Mouse (Mus musculus): ENCODE measurements at regions not wholly inside any gene's neighbourhood (a gene's known extent, or its start where the extent isn't known, plus 50 kb on each side); places are given as distances from the start of the nearest gene placed in this dataset.
"Not testable (repeated sequence)": the region's sequence is repeated elsewhere in the genome, so short reads cannot be mapped to it uniquely, and the experiment has no call there.

DNA sequence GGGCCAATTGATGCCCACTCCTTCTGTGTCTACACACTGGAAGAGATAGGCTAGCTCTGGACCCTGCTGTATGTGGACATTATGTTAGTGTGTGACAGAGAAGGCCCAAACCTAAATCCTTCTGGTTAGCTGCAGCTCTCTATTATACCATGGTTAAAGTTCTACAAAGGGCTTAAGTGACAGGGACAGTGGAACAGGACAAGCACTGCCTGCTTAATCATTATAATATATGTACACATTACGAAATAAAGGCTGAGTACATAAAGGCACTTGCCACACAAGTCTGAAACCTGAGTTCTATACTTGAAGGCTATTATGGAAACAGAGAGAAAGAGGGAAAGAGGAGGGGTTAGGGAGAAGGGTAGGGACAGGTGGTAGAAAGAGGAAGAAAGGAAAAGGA, 55.2 kb downstream of the Rdh14 start:
- no peak for DNase-seq (ENCODE audit: extremely low read depth, low read depth, low spot score)

DNA sequence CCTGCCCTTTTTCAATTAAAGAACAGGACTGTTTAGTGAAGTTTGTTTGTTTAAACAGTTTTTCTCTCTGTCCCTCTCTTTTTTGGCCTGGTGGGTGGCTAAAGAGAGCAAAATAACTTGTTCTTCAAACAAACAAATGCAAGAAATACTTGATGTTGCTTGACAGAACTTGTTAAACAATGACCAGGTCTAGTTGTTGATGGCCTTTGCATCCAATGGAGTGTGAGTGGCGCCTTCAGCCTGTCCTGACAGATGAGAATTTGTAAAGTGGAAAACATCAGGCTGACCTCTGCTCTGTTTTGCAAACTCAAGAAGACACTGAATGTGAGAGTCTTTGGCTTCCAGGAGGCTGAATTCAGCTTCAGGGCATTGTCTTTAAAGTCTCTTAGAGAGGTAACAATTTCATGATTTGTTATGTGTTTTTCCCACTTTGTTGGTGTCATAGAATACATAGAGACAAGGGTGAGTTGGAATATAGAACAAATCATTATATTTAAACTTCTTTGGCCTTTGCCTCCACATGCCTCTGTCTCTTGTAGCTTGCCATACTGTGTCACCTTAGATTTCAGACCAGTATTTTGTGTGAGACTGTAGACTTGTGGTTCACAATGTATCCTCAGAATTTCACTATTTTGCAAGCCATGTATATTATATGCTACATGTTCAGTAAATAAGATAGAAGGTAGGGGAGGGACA, 67.5 kb downstream of the Rdh14 start:
- no peak for DNase-seq (ENCODE audit: extremely low read depth, low read depth, low spot score)

DNA sequence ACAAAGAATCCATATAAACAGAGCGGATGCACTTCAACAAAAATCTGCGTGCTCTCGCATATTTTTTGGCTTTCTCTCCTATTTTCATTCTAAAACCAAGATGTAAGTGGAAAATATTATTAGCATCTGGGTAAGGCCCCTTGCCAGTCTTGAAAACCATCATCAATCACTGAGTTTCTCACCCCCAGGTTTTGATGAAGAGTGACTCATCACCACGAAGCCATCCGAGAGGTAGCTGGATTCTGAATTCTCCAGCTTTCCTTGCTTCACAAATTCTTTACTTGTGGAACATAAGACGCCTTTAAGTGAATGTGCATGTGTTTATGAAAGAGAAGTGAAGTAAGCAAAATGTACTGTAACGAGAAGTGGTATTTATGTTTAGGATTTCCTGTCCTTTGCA, 71.2 kb downstream of the Rdh14 start:
- no peak for DNase-seq (ENCODE audit: extremely low read depth, low read depth, low spot score)

DNA sequence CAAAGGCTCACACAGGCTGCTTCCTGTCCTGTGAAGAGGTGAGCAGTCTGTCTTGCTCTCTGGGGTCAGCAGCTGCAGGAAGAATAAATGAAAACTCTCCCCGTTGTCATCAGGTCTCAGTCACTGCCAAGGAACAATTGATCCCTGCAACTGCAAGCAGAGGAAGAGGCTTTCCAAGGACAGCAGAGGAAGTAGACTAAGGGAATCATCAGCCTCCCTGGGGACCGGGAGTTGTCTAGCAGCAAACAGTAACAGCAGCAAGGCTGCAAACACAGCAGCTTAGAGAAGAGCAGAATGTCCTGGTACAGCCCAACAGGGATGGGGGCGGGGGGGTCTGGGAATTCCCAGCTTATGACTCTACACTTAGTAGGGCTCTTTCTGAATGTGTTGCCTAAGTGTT, 72.4 kb downstream of the Rdh14 start:
- DNase-seq (ENCODE audit: extremely low read depth, low read depth, low spot score), result no peak

DNA sequence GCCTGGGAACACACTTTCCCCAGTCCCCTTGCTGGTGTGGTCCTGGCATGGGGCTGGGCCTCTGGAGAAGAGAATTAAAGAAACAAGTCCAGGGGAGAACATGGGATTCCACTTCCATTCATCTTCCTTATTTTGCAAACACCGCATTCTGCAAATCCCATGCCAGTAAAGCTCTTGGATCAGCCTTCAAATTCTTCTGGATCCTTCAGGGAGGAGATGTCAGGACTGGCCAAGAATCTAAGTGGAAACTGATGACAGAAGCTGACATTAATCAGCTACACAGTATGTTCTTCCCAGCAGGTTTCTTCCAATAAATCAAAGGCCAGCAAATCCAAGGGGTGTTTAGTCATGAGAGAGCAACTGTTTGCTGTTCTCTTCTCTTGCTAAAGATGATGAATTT, 83.4 kb downstream of the Rdh14 start:
- no peak for DNase-seq (ENCODE audit: extremely low read depth, low read depth, low spot score)

DNA sequence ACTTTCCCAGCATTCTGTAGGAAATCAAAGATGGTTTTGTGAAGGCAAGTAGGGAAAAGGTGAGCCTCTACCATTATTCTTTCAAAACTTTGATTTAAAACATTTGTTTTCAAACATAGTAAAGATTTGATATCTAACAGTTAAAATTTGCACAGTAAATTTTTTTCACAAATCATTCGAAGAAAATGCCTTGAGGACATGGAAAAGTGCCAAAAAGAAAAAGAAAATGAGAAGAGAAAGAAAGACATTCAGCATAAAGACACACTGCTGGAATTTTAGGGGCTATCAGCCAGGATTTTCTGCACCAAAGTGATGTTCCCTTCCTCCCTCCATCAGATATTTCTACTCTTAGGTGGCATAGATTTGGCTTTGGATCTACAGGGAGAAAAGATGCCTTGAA, 90.2 kb downstream of the Rdh14 start:
- DNase-seq (ENCODE audit: extremely low read depth, low read depth, low spot score), result no peak

DNA sequence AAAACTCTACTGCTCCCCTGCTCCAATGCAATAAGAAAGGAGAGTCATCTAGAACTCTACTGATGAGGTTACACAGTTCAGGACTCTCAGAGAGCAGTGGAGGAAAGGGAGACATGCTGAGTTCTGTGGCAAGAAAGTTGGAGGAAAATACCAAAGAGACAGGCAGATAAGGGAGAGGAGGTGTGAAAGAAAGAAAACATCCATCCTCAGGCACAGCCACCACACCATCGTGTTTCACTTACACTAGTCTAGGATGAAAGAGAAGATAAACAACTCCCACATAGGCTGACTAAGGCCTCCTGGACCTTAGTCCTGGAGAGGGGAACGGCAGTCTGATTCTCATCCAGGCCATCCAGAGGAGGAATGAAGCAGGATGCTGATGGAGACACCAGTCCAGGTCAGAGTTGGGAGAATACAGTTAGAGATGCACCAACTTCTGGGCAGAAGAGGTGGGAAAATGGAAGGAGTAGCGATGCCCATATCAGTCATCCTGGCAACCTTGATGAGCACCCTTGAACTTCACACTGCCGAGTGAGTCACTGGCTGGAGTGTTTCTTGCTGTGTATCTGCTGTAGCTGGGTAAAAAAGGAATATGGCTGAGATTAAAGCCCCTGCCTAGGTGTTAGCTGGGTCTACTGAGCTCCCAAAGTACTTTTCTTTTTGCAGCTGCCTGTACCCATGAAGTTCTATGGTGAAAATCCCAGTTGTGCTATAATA, 91.9 kb downstream of the Rdh14 start:
- DNase-seq (ENCODE audit: extremely low read depth, low read depth, low spot score), result no peak

DNA sequence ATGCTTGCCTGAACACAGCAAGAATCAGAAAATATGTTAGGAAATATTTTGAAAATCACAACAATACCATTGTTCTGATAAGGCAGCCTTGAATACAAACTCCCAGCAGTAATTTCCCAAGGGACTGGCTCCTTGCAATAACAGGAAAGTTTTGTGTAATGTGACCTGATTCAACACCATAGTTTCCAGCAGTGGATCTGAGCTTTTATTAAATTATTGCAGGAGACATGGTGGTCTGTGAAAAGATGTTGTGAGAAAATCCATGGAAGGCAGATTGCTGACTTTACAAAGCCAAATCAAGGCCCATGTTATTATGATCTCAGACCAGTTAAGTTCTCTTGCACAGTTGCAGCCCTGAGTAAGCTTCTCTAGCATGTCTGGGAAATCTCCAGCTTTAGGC, 116.1 kb downstream of the Rdh14 start:
- DNase-seq (ENCODE audit: extremely low read depth, low read depth, low spot score), result no peak

DNA sequence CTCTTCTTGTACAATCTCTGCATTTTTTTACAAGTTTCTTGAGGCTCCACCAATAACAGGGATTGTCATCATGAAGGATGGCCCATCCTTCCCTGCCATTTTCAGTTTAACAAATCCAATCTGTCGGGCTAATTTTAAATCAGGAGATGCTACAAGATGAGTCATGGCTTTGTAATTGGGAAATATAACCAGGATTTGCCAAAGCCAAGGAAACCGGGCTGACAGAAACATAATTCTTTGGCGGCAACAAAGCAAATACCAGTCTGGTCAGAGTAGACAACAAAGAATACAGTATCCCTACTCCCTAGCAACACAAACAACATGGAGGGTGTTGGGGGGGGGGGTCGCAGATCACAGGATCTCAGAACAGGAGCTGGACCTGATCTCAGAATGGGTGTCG, 123.0 kb downstream of the Rdh14 start:
- DNase-seq (ENCODE audit: extremely low read depth, low read depth, low spot score), result no peak

DNA sequence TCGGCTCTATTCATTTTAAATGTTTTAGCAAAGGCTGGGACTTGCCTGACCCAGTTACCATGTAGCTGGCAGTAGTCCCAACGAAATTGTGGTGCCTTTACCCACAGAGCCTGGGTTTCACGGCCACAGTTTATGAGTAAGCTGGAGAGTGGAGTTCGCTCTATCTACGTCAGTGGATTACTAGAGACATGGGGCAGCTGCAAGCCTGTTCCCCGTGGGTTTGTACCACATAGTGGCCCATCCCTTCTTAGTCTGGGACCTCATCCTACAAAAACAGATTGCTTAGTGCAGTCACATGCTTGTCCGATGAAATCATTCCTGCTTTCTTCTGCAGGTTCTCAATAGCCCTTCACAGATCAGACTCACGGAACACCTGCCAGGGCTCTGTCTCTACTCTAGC, 123.7 kb downstream of the Rdh14 start:
- DNase-seq (ENCODE audit: extremely low read depth, low read depth, low spot score), result peak; percentile 2

DNA sequence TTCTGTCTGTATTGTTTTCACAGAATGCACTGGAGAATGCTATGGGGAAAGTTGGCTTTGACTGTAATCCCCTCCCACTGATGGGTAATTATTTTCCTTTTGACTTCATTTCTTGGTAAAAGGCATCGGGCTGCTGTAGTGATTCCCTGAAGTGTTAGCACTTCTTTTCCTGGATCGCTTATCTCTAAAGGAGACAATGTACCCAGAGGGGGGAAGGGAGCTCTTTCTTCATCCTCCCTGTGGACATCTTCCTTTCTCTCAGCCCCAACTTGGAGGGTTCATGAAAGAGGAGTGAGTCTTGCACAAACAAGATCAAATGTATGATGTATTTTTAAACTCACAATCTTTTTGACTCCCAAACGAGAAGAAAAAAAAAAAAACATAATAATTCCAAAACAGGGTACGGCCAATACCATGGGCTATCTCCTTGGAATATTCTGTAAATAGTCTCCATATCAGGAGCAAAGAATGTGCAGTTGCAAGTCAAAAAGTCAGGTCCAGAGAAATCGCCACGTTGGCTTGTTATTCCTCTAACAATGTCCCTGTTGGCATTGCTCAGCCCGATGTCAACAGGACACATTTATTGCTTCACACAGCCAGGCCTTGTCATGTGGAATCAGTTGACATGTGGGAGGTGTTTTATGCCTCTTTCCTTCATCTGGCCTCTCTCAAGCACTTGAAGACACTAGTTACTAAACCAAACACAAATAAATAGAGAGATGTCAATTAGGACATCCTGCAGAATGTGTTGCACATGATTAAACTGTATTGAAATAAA, 134.1 kb downstream of the Rdh14 start:
- no peak for DNase-seq (ENCODE audit: extremely low read depth, low read depth, low spot score)

DNA sequence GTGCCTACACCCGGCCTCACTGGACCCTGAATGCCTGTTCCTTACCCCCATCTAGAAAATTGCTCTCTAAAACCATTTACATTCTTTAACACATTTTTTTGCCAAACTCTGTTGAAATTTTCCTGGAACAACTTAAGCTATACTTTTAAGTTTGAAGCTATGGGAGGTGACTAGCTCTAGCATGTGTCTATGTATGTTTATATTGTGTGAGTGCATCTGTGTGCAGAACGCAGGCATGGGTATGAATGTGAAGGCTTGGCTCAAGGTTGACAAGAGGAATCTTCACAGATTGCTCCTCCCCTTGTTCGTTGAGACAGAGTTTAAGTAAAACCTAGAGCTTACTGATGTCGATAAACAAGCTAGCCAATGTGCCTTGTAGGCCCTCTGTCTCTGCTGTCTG, 135.4 kb downstream of the Rdh14 start:
- no peak for DNase-seq (ENCODE audit: extremely low read depth, low read depth, low spot score)

DNA sequence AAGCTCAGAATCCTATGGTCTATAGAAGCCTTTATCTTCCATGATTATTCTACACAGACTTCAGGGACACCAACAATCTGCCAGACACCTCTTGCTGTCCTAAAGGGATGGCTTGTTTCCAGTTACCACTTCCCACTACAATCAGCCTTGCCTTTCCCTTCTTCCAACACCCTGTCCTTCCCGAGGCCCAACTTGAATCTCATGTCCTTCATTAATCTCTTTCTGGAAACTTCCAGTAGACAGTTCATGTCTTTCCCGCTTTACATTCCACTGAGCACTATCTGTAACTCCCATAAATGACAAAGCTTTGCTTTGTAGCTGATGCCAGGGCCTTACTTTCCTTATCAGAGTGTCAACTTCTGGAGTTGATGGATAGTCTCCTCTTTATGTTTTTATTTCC, 138.5 kb downstream of the Rdh14 start:
- DNase-seq (ENCODE audit: extremely low read depth, low read depth, low spot score), result no peak

DNA sequence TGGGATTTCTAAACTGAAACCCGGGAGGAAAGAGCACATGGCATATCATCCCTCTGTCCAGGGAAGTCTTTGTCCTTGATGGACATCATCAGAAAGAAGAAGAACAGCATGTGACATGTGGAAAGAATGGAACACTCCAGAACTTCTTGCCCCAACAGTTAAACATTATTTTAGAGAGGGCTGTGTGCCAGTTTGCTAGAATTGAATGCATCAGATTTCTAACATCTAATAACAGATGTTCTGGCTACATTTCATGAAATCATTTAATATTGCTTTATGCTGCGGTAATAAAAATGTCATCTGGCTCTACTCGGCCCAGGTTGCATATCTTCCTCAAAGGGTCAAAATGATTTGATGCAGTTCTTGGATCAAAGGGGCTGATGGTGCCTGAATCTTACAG, 140.4 kb downstream of the Rdh14 start:
- no peak for DNase-seq (ENCODE audit: extremely low read depth, low read depth, low spot score)

DNA sequence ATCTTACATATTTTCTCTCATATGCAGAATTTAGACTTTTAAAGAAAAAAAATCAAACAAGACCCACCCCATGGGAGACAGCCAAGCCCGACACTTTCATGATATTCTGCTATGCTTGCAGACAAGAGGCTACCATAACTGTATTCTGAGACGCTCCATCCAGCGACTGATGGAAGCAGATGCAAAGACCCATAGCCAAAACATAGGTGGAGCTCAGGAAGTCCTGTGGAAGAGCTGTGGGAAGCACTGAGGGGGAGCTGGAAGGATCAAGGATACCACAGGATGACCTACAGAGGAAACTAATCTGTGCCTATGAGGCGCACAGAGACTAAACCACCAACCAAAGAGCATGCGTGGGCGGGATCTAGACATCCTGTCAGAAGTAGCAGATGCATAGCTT, 143.4 kb downstream of the Rdh14 start:
- DNase-seq (ENCODE audit: extremely low read depth, low read depth, low spot score), result no peak

DNA sequence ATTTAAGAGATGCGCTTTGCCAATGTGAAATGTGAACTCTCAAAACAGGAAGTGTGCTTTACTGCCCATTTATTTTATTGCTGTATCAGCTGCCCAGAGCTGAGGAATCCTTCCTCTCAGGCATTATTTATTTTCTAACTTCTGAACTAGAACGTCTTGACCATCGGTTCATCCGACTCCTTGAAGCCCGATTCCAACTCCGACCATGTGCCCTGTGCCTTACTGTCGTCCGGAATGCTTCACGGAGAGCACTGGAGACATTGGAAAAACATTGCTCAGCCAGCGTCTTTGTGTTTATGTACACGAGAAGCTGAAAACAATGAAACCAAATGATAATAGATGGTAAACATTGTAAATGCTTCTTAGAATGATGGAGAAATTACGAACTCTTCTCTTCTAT, 145.7 kb downstream of the Rdh14 start:
- DNase-seq (ENCODE audit: extremely low read depth, low read depth, low spot score), result no peak

DNA sequence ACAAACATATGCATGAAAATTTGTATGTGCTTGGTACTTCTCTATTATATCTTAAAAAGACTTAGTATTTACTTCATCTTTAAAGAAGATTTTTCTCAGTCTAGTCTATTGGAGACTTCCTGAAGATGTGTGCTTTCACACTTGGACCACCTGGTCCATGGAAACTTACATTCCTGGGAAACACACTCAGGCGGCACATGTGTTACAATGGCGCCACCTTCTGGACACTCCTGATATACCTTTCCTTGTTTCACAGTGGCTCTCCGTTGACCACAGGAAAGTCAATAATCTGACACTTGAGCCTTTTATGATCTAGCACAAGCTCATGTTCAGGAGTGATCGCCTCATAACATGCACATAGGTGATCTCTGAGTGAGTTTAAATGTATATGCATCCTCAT, 146.5 kb downstream of the Rdh14 start:
- no peak for DNase-seq (ENCODE audit: extremely low read depth, low read depth, low spot score)

DNA sequence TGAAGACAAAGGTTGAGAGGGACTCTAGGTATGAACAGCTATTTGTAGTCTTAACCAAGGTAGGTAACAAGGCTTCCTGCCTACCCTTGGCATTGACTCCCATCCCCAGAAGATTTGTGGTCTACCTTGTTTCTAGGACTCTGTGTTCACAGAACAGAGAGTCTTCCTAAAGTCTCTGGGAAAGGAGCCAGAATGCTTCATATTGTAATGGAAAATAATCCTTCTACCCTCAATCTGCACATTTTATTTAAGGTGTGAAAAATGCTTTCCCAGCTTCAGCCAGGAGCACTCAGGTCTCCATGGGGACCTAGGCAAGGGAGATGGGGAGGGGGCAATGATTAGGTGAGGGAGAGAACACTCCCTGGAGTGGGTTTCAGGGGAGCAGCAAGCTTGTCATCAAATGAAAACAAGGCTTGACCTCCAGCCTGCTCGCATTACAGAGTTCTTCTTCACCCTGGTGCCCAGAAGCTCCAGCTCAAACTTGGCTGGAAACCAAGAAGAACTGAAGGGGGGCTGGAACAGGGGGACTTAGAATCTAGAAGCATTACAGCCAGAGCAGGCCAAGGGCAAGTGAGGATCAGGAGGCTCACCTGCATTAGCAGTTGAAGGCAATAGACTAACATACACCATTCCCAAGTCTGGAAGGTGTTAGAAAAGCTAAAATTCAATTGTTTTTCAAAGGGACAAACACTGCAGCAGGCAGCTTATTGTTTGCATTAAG, 159.1 kb downstream of the Rdh14 start:
- DNase-seq (ENCODE audit: extremely low read depth, low read depth, low spot score), result no peak

DNA sequence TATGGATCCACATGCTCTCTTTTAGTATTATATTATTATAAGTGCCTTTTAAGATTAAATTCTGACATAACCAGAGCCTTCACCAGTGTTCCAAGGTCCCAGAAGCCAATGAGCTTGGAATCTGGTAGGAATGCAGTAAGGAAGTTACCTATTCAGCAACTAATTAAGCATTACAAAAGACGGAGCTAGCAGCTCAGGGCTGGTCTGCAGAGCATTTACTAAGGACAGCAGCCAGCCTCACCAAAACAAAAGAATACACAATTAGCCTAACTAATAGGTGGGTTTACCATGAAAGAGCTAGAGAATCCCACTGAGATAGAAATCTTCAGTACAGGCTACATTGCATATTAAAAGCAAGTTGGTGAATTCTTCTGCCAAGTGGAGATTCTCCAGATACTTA, 164.1 kb downstream of the Rdh14 start:
- not testable (repeated sequence) for DNase-seq (ENCODE audit: extremely low read depth, low read depth, low spot score)

DNA sequence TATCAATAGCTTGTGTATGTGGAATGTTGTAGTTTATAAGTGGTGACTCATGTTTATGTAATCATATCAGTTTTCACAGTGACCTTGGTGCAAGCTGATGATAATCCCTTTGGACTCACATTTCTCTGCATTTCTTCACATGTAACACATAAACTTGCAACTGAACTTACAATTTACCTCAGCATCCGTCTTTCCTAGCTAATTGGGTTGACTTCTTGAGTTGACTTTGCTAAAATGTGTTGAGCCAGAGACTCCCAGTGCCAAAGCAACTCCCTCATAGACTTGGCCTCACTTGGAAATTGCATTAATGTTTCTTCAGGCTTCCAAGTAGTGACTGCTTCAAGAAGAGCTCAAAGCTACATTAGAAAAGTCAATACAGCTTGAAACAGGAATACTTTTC, 172.4 kb downstream of the Rdh14 start:
- no peak for DNase-seq (ENCODE audit: extremely low read depth, low read depth, low spot score)

DNA sequence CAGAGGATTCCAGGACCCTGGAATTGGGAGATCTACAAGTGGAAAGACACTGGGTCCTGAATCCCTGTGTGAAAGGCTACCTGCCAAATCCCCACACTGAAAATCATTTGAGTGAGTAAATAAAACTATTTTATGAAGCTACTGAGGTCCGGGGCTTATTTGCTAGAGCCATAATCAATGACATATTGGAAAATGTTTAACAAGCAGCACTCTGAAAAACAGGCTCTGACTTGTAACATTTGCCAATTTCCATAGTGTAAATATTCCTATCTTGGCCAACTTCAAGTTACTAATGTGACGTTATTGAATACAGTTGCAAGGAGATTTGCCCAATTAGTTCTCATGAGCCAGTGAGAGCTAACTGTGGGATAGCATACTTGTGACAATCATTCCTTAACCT, 177.3 kb downstream of the Rdh14 start:
- DNase-seq (ENCODE audit: extremely low read depth, low read depth, low spot score), result no peak

All from fat pad, adult 2 months (tissue).